Mouse (Mus musculus) Patski (cell line): ENCODE measurements around the gene Tbc1d9b. TPM values are rescaled to one million over a fixed set of nuclear protein-coding genes. Genes with fewer than 3 reads are reported as not detected.
A peak's percentile ranks its signal among the peaks of the same experiment; 100 is the strongest.

Experiments
- ATAC-seq: fragments of 100-300 bp; one replicate; pipeline ENCODE4 v1.8.0; 2021
- CTCF ChIA-PET: fragments of 350-600 bp; sonication (Branson Sonifier 250); formaldehyde crosslinking; loops from one replicate; lab custom pipeline; 2022; ENCODE audit warnings: inconsistent platforms; lab: Charles Lee
- POLR2A ChIA-PET: fragments of 350-600 bp; sonication (Branson Sonifier 250); formaldehyde crosslinking; loops from one replicate; lab custom pipeline; 2022; ENCODE audit warnings: antibody characterized with exemption, inconsistent platforms; lab: Charles Lee
- DNase-seq: peaks from one replicate; pipeline ENCODE4 v3.0.0-alpha.2; 2011; ENCODE audit warnings: low read depth, low spot score
- H3K27me3 ChIP-seq: fragments of 371-371 bp; one replicate; pipeline ENCODE4 v1.5.1; 2021
- CTCF ChIP-seq: fragments of 100-300 bp; IDR thresholded peaks from one replicate; pipeline ENCODE4 v1.5.1; 2021
- in situ Hi-C: fragments of 300-500 bp; cut with MboI; formaldehyde crosslinking; loops from 3 replicates; pipeline ENCODE4 v1.11.1; 2018; ENCODE audit warnings: low pct_unique_long_range_greater_than_20kb, mixed read lengths
- polyA plus RNA-seq: library from polyadenylated mRNA; unstranded; gene quantifications from one replicate; pipeline ENCODE4 v1.2.3, GENCODE M21; 2021

The Tbc1d9b gene
- polyA plus RNA-seq, 1 experiment from 2014 or later, result 90.9 TPM

DNA sequence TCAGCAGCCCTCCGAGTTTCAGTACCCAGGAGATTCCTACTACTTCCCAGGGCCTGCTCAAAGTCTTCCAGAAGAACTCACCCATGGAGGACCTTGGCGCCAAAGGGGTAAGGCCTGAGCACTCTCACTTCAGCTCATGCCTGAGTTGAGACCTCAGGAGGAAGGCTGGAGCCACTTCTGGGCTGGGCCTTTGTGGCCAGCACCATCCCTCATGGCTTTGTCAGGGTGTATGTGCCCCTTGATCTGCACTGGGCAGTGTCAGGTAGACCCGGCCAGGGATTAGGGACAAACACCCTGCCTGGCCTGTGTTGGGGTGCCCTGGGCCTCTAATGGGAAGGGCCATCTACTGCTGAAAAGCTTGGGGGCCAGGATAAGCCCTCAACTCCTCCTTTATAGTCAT is 20.2 kb downstream of the Tbc1d9b start:
- no peak for ATAC-seq
- in situ Hi-C loops, result no loop called here

DNA sequence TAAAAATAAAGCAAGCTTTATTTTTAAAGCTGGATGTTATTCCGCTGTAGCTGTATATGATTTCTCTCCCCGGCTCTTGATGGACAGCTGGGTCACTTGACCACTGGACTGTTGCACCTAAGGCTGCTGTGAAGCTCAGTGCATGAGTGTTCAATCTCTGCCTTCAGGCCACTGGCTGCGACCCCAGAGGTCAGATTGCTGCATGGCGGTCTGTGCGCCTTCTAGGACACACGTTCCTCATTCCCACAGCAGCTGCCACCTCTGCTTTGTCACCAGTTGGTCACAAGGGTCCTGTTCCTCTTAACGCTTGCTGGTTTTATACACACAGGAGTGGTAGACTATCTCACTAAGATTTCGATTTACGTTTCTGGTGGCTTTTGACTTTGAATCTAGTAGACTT is 23.0 kb downstream of the Tbc1d9b start:
- in situ Hi-C loops, result no loop called here
- no peak for TF ChIP-seq CTCF
- DNase-seq, result no peak
- H3K27me3 ChIP-seq, result no peaks in the 10 kb centered on the region
- ChIA-PET POLR2A (no interaction called here), CTCF (interaction anchor here (1.1 to 2.9 kb wide), 4 partner anchors 8 to 23 kb away, joined by 3 to 17 read pairs (median 8); partner anchors contain the start of gene Tbc1d9b)
- ATAC-seq, result no peak

More for the DNA sequence above, 20.2 kb downstream of the Tbc1d9b start:
- TF ChIP-seq CTCF, result no peak
- no peak for DNase-seq
- no peaks in the 10 kb centered on the region for H3K27me3 ChIP-seq
- POLR2A ChIA-PET, result no interaction called here
- CTCF ChIA-PET, result interaction anchor here (1.2 kb wide), 1 partner anchor 11 kb away, joined by 4 read pairs; no protein-coding TSS in a partner anchor

DNA sequence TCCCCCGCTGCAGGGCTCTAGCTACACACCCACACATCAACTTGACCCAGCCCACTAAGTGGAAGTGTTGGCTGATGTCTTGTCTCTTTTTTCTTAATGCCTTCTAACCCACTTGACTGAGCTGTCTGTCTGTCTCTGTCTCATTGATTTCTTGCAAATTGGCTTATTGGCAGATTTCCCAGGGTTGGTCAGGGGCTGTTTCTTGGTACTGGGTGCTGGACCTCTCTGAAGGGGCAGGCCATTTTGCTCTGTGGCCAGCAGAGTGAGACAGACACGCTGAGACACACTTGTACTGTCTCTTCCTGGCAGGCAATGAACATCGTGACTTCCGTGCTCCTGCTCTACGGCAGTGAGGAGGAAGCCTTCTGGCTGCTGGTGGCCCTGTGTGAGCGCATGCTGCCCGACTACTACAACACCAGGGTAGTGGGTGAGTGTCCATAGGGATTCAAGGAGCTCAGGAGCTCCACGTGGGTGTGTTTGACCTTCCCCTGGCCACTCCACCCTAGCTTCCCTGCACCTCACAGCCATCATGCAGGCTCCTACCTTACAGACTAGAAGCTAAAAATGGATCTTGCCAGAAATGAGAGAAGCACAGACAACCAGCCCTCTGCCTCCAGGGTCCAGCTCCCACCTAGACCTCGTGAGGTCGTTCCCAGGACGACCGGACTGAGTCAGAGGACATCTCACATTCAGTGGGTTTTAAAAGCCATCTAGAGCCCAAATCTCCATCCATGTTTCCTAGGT is 23.8 kb downstream of the Tbc1d9b start:
- H3K27me3 ChIP-seq, result no peaks in the 10 kb centered on the region
- in situ Hi-C loops, result no loop called here
- no peak for DNase-seq
- ChIA-PET POLR2A (no interaction called here), CTCF (interaction anchor here (0.7 to 2.9 kb wide), 3 partner anchors 9 to 24 kb away, joined by 3 to 13 read pairs (median 3); partner anchors contain the start of gene Tbc1d9b)
- TF ChIP-seq CTCF, result no peak
- ATAC-seq, result no peak

DNA sequence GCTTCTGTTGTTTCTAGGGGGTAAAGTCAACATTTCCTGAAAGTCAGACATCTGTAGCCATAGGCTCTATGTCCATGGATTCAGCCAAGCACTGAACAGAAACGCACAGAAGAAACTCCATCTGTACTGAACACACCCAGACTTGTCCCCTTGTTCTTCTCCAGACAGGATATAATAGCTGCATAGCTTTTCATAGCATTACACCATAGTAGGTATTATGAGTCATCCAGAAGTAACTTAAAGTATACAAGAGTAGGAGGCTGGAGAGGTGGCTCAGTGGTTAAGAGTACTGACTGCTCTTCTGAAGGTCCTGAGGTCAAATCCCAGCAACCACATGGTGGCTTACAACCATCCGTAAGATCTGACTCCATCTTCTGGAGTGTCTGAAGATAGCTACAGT is 24.6 kb downstream of the Tbc1d9b start:
- POLR2A ChIA-PET, result interaction anchor here (1.0 kb wide), 1 partner anchor 20 kb away, joined by 3 read pairs; no protein-coding TSS in a partner anchor

DNA sequence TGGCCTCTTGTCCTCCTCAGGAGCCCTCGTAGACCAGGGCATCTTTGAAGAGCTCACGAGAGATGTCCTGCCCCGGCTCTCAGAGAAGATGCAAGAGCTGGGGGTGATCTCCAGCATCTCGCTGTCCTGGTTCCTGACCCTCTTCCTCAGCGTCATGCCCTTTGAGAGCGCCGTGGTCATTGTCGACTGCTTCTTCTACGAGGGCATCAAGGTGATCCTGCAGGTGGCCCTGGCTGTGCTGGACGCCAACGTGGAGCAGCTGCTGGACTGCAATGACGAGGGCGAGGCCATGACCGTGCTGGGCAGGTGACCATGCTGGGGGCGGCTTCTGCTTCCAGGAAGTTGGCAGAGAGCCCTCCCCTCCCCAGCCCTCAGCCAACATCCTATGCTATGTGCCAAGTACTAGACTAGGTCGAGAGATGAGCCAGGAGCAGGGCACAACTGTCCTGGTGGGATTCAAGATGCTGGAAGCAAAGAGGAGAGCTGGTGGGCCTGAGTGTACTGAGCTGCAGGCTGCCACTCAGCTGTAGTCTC is 25.6 kb downstream of the Tbc1d9b start:
- ChIA-PET POLR2A (interaction anchor here (0.8 to 1.0 kb wide), 2 partner anchors 9 to 19 kb away, joined by 3 read pairs; no protein-coding TSS in a partner anchor), CTCF (no interaction called here)
- in situ Hi-C loops, result no loop called here
- no peaks in the 10 kb centered on the region for H3K27me3 ChIP-seq
- DNase-seq, result no peak
- ATAC-seq, result no peak
- no peak for TF ChIP-seq CTCF

More for the DNA sequence above, 24.6 kb downstream of the Tbc1d9b start:
- DNase-seq (no peak), ATAC-seq (peak; percentile 40)
- TF ChIP-seq CTCF, result no peak
- in situ Hi-C loops, result no loop called here
- CTCF ChIA-PET, result no interaction called here
- H3K27me3 ChIP-seq, result no peaks in the 10 kb centered on the region

DNA sequence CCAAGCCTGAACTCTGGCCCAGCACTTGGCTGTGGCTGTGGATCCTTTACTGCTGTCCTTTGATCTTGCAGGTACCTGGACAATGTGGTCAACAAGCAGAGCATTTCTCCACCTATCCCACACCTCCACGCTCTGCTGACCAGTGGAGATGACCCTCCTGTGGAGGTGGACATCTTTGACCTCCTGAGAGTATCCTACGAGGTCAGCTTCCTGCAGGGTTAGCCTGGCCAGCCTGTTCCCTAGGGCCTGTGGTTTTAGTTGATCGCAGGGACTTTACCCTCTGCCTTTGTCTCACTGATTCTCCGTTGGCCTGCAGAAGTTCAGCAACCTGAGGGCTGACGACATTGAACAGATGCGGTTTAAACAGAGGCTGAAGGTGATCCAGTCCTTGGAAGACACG is 27.1 kb downstream of the Tbc1d9b start:
- H3K27me3 ChIP-seq, result no peaks in the 10 kb centered on the region
- ChIA-PET POLR2A (no interaction called here), CTCF (no interaction called here)
- DNase-seq (no peak), ATAC-seq (no peak)
- no peak for TF ChIP-seq CTCF
- in situ Hi-C loops, result no loop called here

DNA sequence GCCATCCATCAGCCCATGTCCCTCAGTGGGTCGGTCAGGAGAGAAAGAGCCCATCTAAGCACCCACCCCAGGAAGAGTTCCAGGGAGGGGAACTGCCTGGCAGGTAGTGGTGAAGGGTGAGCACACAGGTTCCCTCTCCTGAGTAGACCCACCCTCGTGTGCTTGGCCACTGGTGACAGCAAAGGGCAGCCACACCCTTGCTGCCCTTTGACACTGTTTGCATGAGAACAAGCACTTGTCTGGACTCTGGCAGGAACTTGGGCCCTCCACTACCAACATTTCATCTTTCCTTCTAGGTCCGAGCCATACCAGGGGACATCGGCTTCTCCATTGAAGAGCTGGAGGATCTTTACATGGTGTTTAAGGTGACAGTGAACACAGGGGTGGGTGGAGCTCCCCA is 28.2 kb downstream of the Tbc1d9b start:
- ATAC-seq, result no peak
- CTCF ChIA-PET, result interaction anchor here (1.0 to 1.1 kb wide), 2 partner anchors 65 to 72 kb away, joined by 3 to 4 read pairs; no protein-coding TSS in a partner anchor
- in situ Hi-C loops, result no loop called here

DNA sequence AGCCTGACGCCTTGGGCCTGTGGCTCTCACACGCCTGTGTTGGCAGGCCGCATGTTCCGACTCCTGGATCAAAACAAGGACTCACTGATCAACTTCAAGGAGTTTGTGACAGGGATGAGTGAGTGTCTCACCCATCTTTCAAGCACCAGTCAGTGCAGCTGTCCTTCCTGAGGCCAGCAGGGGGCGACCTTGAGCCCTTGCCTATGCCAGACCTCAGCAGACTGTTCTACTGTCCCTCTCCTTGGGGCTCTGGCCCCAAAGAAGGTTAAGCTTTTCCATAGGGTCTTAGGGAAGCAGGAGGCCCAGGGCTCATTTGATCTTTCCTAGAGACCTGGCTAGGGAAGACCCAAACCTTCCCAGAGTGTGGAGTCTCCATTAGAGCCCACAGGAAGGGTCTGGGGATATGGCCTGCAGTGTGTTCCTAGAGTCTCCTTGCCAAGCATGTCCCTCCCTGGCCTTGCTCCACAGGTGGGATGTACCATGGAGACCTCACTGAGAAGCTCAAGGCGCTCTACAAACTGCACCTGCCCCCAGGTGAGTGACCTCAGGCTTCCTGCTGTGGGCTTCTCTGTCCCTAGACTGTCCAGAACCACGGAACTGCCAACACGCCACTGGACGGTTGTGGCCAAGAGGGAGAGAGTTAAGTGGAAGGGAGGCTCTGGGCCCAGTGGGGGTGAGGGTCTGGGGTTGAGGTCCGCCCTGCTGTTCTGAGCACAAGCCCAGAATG is 30.5 kb downstream of the Tbc1d9b start:
- H3K27me3 ChIP-seq, result no peaks in the 10 kb centered on the region
- ChIA-PET CTCF (interaction anchor here (0.7 to 3.2 kb wide), 18 partner anchors 9 to 77 kb away, joined by 3 to 23 read pairs (median 6); partner anchors contain the start of gene Mrnip), POLR2A (interaction anchor here (0.6 to 1.2 kb wide), 4 partner anchors 14 to 64 kb away, joined by 3 read pairs; partner anchors contain the start of genes Mgat4b and Sqstm1)
- ATAC-seq (peak; percentile 63), DNase-seq (peak; percentile 10)
- TF ChIP-seq CTCF, result peak; percentile 96
- in situ Hi-C loops, result loop anchor here (5.0 kb wide), 1 partner anchor 66 kb away; no protein-coding TSS in a partner anchor

More for the DNA sequence above, 28.2 kb downstream of the Tbc1d9b start:
- TF ChIP-seq CTCF, result no peak
- no peak for DNase-seq
- POLR2A ChIA-PET, result no interaction called here
- no peaks in the 10 kb centered on the region for H3K27me3 ChIP-seq

DNA sequence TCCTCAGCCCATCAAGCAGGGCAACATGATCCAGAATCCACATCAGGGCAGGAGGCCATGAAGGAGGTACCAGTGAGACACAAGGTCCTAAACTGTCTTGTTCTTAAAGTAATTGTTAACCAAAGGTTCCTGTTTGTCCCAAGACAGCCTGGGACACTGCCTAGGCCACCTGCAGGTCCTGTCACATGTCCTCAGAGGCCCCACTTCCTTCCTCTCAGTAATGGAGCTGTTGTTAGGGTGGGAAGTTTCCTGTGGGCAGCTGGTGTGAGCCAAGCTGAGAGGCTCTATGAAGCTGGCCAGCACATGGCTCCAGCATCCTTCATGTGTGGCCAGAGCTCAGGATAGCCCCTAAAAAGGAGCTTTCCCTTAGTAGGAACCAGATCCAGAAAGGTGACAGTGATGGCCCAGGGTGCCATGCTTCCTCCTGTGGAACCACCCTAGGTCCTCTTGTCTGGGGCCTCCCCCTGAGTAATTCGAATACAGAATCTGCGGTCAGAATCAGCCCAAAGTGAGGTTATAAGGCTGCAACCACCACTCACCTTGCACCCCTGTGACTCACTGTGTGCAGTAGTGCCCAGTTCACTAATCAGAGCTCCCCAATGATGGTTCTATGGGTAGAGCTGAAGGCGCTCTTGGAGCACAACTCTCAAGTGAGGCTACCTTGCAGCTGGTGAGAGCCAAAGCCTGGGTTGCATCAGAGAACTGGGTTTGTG is 31.3 kb downstream of the Tbc1d9b start:
- no peaks in the 10 kb centered on the region for H3K27me3 ChIP-seq
- ATAC-seq (no peak), DNase-seq (no peak)
- POLR2A ChIA-PET, result interaction anchor here (0.6 to 1.2 kb wide), 5 partner anchors 14 to 64 kb away, joined by 3 read pairs; partner anchors contain the start of genes Mgat4b and Sqstm1
- TF ChIP-seq CTCF, result no peak
- in situ Hi-C loops, result loop anchor here (5.0 kb wide), 1 partner anchor 65 kb away; no protein-coding TSS in a partner anchor
- CTCF ChIA-PET, result interaction anchor here (0.7 to 3.2 kb wide), 15 partner anchors 10 to 77 kb away, joined by 3 to 23 read pairs (median 7); partner anchors contain the start of gene Mrnip
